Mouse (Mus musculus): ENCODE data around the gene Ube2r2.

- no peak for TF ChIP-seq CTCF (IDR thresholded peaks at IDR 0.05; ENCODE audit: control insufficient read depth, insufficient read depth, low read length)
- no peak for TF ChIP-seq POLR2A (IDR thresholded peaks at IDR 0.05; ENCODE audit: borderline replicate concordance, control insufficient read depth, low read depth, low read length)
These were observed 34.6 kb upstream of the Ube2r2 start for GRCm38 (mm10) chr4:41100986-41101385.
